Mouse (Mus musculus): ENCODE measurements around the gene Gpr19.

The Gpr19 gene

DNA sequence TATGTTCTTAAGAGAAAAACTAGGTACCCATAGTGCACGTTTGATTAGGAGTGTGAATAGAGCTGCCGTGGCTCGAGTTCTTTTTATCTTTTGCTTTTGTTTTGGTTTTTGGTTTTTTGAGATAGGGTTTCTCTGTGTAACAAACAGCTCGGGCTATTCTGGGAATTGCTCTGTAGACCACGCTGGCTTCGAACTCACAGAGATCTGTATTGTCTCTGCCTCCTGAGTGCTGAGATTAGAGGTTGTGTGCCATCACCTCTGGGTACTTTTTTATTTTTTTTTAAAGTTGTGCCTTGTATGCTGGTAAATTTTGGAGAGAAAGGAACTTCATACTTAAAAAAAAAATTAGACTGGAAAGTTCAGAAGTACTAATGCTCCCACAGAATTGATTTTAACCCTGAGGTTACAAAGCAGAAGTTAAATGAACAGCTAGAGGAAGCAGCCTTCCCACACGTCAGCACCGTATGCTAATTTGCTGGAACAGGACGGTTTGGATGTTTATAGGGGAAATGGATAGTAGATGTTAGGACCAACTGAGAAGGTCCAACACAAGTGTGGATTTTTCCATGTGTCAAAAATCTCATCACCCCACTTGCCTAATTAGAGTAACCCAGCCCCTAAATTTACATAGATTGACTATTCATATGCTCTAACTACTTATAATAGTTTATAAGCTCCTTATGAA is 24.3 kb upstream of the Gpr19 start:
- DNase-seq (ENCODE audit: inconsistent ontology term), result no peak

DNA sequence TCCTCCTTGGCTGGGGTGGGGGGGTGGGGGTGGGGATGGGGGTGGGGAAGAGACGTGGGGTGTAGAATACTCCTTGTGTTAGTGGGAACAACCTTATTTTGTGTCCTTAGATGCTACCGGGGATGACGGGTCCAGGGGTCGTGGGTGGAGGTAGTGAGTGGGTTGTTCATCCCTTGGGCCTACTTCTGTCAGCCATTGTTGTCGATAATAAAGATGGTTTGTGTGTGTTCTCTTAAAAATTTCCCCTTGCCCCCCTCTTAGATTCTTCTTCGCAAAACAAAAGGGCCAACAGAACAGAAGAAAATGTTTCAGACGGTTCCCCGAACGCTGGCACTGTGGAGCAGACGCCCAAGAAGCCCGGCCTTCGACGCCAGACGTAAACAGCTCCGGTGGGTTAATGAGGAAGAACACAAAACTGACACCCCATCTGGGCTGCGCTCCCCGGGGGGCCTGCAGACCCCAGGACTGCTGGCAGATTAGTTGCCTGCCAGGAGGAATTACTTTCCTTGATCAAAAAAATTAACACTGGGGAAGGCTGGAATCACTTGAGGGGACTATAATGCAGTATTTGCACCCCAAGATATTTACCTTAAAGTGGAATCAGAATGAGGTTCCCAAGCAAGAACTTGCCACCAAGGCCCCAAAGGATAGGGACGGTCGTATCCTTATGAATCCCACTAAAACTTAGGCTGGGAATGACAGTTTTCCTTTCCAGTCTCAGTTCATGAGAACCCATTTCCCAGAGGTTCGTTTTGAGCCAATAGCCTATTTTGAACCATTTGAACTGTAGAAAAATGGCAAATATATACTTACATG is 23.5 kb upstream of the Gpr19 start:
- peak; percentile 44 for DNase-seq (ENCODE audit: inconsistent ontology term)

DNA sequence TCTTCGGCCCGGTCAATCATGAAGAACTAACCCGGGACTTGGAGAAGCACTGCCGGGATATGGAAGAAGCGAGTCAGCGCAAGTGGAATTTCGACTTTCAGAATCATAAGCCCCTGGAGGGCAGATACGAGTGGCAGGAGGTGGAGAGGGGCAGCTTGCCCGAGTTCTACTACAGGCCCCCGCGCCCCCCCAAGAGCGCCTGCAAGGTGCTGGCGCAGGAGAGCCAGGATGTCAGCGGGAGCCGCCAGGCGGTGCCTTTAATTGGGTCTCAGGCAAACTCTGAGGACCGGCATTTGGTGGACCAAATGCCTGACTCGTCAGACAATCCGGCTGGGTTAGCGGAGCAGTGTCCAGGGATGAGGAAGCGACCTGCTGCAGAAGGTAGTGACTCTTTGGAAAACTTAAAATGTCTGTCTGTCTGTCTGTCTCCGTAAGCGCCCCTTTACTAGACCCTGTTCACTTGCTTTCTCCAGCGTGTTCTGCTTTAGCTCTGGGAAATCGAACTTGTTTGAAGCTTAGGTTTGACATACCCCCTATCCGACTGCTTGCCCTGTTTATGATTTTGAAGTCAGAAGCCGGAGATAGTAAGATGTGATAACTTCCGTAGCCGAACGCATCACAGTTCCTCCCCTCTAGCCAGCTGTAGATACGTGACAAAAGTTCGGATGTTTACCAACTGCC is 22.8 kb upstream of the Gpr19 start:
- peak; percentile 50 for DNase-seq (ENCODE audit: inconsistent ontology term)

DNA sequence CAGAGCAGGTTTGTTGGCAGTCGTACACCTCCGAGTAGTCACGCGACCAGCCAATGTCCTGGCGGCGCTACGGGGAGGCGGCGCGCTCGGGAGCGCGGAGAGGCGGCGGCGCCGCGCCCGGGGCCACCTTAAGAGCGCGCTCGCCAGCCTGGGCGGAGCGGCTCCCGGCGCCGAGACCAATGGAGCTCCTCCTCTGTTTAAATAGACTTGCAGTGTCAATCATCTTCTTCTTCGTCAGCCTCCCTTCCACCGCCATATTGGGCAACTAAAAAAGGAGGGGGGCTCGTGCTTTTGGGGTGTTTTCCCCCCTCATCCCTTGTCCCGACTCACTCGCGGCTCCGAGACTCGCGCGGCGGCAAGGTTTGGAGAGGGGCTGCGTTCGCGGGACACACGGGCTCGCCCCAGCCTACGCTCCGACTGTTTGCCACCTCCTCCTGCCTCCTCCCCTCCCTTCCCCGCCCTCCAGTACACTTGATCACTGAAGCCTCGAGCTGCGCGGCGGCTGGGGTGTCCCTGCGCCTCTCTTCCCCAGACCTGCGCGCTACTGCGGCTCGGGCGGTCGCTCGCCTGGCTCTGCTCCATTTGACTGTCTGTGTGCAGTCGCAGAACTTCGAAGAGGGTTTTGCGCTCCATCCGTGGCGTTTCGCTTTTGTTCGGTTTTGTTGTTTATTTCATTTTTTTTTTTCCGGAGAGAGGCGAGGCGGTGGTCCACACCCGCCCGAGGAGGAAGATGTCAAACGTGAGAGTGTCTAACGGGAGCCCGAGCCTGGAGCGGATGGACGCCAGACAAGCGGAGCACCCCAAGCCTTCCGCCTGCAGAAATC is 22.0 kb upstream of the Gpr19 start, which contains the start of gene Cdkn1b:
Cdkn1b (plus strand) TSS at position 212 of the 824 bp plus-strand sequence.
- DNase-seq (ENCODE audit: inconsistent ontology term), result peak; percentile 98

DNA sequence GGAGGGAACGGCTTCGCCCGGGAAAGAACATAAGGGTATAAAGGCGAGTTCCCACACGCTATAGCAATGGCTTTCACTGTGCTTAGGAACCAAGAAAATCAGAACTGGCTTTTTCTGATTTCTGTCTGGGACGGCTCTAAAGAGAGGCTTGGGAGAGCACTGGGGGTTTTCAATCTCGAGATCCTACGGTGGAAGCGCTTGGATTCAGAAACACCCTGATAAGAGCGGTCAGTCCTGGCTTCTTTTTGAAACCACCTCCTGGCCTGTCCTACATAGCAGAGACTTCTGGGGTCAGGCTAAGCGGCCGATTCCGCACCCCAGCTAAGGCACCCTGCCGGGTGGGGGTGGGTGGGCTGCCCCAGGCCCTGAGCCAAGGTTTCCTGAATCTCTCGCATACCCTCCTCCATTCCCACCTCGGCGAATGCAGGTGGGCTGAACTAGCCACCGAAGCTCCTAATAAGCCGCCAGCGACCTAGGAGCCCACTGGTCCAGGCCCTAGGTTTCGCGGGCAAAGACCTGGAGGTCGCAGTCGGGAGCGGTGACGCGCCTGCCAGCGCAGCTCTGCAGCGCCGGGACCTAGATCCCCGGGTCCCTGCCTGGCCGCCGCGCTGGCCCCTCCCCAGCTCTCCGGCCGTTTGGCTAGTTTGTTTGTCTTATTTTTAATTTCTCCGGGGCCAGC is 21.3 kb upstream of the Gpr19 start:
- no peak for DNase-seq (ENCODE audit: inconsistent ontology term)

DNA sequence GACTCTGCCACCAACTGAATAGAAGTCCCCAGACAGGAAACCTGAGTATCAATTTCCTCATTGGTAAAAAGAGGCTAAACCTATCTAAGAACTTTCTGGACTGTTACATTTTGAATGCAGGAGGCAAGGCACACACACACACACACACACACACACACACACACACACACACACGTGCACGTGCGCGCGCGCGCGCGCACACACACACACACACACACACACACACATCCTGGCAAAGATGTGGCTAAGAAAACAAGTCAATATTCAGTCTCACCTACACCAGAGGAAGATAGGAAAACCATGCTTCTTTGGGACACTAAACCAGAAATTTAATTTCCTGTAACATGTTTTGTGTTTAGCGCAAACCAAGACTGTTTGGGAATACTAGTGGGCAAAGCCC is 20.4 kb upstream of the Gpr19 start:
- DNase-seq (ENCODE audit: inconsistent ontology term), result no peak

DNA sequence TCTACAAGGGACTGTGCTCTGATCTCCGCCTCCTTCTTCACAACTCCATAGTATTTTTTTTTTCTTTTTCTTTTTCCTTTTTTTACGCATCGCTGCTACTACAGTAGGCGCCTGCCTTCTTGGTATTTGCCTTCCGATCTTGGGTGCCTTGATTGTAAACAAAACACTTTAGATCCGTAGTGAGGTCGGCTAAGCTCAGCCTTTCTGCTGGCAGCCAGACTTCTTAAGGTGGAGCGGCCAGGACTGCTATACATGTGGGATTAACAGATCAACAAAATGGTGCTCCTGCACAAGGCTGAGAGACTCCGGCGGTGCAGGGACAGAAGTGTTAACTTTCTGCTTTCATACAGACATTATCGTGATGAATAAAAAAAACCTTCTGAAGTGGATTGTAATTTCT is 18.7 kb upstream of the Gpr19 start:
- no peak for DNase-seq (ENCODE audit: inconsistent ontology term)

DNA sequence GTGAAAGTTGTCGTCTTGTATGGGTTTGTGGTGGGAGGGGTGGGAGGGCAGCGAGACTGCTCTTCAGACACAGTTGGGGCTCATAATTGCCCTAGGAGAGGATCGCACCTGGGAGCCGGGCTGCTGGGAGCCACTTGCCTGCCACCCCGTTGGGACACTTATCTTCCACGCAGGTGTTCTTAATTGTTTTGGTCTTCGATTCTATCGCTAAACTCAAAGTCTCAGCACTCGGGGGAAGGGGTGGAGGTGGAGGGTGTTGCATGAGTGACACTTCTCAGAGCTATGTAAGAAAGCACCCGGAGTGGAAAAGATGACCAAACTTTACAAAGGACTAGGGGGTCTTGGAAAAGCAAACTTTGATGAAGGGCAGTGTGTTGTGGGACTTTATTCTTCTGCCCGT is 18.3 kb upstream of the Gpr19 start:
- DNase-seq (ENCODE audit: inconsistent ontology term), result peak; percentile 58

DNA sequence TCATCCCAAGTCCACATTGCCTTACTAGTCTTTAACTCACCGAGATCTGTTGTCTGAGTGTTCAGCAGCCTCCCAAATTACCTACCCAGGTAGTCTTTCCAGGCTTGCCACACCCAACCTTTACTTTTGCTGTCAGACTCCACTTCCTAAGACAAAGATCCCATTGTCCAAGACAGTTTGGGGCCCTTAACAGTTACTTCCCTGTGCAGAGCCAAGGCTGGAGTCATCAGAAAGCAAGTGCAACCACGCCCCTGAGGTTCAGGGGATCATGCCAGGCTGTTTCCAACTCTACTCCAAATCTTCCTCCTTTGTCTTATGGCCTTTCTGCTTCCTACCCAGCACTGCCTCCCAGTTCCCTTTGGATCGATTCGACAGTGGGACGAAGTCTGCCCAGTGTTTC is 16.1 kb upstream of the Gpr19 start:
- DNase-seq (ENCODE audit: inconsistent ontology term), result no peak

DNA sequence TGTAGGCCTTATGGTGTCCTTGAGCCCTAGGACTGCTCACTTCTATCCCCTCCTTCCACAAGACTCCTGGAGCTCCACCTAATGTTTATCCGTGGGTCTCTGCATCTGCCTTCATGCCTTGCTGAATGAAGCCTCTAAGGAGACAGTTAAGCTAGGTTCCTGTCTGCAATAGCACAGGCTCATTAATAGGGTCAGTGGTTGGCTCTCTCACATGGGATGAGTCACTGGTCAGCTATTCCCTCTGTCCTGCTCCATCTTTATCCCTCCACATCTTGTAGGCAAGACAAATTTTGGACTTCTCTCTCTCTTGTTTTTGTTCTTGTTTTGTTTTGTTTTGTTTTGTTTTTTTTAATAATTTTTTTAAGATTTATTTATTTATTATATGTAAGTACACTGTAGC is 7.4 kb upstream of the Gpr19 start:
- peak; percentile 75 for DNase-seq (ENCODE audit: inconsistent ontology term)

DNA sequence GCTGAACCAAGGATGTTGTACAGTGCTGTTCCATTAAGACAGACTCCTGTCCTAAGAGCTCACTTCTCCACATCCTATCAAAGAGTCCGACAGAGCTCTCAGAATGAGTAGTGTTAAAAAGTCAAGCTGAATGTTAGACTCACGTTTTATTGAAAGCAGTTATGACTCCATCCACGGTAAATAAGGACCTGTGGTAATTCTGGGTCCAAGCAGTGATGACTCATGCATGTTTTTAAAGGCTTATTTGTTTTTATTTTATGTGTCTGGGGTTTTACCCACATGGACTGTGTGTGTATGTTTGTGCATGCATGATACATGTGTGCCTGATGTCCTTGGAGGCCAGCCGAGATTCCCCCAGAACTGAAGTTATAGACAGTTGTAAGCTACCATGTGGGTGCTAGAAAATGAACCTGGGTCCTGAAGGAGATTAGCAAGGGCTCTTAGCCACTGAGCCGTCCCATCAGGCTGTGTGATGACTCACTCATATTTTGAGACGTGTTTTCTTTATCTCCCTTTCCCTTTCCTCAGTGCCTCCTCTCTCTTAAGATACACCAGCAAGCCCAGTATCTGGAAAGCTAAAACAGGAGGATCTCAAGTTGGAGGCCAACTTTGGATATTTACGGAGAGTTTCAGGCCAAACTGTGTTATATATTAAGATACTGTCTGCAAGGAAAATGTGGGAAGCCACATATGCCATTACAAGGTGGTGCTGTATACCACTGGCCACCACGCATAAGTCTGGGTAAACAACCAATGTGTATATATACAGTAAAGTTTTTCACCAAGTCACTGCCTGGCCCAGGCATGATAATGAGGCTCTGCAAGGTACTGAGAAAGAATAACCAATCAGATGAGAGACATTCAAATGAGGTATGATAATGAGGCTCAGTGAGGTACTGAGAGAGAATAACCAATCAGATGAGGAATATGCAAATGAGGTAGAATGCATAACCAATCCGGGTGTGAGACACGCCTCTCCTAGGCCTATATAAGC is 5.8 kb upstream of the Gpr19 start:
- DNase-seq (ENCODE audit: inconsistent ontology term), result no peak

DNA sequence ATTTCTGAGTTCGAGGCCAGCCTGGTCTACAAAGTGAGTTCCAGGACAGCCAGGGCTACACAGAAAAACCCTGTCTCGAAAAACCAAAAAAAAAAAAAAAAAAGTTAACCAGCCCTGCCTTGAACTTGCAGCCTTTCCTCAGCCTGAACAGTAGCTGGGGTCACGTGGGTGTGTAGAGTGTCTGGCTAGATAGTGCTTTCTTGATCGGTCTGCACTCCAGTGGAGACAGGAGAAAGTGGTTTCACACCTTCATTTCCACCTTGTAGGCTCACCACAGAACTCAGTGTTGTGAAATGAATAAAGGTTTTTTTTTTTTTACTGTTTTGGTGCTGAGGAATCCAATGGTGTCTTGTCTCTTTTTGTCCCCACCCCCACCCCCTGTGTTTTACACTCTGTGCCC is 5.0 kb upstream of the Gpr19 start:
- DNase-seq (ENCODE audit: inconsistent ontology term), result no peak

DNA sequence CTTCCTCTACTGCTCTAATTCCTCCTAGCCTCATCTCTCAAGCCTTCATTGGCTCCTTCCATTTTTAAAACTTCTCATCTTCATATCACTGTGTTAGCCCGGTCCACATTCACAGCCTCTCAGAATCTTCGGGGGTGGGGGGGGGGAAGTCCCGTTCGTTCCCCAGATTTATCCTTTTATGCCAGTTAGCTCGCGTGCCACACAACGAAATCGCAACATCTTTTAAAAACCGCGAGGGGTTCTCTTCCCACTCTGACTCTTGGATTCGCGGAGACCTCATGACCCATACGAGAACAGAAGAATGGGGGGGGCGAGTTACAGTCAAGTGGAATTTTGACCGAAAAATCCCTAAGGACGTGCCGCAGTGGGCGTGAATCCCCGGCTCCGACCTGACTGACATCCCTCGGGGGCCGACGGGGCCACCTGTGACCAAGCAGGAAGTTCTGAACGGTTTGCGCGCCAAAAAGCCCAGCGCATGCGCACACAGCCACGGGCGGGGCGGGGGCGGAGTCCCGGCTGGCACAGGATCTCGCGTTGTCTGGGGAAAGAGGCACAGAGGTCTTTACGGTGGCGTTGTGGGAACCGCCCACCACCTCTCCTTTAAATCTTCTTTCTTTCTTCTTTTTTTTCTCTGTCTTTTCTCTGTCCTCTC is 809 bp downstream of the Gpr19 start:
- DNase-seq (ENCODE audit: inconsistent ontology term), result peak; percentile 98

DNA sequence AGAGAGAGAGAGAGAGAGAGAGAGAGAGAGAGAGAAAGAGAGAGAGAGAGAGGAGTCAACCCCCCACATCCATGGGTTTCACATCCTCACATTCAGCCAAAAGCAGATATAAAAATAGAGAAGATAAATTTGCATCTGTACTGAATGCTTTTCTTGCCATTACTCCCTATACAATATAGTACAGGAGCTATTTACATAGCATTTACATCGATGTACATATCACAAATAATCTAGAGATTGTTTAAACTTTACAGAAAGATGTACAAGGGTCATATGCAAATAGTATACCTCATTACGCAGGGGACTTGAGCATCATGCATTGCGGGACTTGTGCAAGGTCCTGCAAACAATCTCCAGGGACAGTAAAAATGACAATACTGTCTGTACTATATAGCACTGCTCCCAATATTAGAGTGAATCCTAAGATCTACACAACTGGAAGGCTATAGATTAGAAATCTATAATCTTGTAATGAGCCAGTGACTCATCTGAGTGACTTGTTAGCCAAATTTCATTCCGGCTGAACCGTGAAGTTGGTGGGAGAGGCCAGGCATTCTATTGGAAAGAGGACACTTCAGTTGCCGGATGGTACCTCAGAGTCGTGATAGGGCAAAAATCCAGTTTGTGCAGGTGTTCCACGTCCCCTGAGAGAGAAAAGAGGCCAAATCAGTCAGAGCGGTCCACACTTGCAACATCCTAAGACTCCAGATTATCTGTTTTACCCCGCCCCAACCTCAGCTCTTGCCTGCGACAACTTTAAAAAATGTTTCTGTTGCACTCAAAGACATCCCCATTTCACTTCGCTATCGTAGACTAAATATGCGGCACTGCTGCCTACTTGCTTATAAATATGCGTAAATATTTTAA is 1.6 kb downstream of the Gpr19 start:
- no peak for DNase-seq (ENCODE audit: inconsistent ontology term)

DNA sequence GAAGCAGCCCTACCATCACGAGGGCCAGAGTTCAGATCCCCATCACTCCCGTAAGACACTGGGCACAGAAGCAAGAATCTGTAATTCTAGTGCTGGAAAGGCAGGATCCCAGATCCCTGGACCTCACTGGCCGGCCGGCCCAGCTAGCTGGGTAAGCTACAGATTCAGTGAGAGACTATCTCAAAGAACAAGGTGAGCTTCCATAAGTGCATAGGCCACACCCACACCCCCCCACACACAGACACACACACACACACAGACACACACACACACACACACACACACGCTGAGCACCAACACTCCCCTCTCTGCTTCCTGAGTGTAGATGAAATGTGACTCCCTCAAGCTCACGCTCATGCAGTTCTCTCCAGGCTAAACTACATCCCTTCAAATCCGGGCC is 7.9 kb downstream of the Gpr19 start:
- DNase-seq (ENCODE audit: inconsistent ontology term), result no peak

DNA sequence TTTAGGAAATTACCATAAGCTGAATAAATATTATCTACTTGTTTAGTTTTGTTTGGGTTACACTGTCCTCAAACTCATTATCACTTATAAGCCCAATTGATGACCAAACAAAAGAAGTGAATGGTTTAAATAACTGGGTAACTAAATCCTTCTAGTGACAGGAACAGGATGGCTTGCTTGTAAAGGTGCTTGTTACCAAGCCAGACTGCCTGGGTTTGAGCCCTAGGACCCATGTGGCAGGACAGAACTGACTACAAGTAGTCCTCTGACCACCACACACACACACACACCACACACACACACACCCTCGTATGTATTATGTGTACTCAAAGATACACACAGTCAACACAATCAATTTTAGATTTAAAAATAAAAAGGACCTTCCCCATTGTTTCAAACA is 8.6 kb downstream of the Gpr19 start:
- DNase-seq (ENCODE audit: inconsistent ontology term), result no peak

DNA sequence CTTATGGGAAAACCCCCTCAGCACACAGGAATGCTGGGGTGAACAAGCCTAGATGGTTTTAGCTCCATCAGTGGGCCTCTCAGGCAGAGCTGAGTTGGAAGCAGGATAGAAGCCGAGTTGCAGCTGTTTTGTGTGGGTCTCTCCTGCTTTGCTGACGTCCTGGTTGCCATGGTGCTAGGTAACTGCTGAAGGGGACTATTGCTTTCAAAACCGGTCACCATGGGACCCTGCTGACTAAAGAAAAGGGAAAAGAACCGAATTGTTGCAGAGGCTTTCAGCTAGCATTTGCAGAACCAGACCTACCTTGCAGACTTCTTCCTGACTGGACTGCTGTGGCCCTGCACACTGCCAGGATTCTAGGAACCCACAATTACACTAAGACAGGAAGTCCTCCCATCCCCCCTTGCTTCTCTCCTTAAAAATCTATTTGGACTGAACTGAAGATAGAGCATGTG is 9.8 kb downstream of the Gpr19 start:
- no peak for DNase-seq (ENCODE audit: inconsistent ontology term)

DNA sequence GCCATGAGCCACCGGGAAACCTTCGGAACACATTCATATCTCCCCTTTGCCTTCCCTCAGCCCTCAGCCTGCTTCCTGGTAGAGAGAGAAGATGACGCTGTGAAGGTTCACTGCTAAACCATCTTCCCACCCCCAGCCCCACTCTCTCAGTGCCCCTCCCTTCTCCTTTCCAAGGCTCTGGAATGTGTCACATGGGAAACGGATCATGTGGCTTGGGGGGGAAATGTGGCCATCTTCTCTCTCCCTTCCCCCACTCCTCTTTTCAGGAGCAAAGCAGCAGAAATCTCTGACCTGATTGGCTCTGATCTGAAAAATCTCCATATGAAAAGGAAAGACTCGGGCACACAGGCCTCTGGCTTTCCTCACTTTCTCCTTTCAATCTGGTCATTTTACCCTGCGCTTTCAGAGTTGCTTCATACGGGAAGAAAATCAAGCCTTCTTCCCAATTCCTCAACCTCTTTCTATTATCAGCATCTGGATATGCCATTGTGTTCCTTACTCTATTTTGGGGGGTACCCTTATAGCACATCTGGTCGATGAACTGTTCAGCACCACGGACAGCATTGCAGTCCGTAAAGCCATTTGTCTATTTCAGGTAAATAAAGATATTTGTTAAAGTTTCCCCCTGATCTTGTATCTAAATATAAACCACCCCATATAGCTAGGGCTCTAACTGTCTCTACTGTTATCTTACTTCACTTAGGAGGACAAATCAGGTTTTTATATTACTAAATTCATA is 10.5 kb downstream of the Gpr19 start:
- peak; percentile 87 for DNase-seq (ENCODE audit: inconsistent ontology term)
